10 mouse cellular contexts compared by ENCODE assay signal in the genomic region with DNA sequence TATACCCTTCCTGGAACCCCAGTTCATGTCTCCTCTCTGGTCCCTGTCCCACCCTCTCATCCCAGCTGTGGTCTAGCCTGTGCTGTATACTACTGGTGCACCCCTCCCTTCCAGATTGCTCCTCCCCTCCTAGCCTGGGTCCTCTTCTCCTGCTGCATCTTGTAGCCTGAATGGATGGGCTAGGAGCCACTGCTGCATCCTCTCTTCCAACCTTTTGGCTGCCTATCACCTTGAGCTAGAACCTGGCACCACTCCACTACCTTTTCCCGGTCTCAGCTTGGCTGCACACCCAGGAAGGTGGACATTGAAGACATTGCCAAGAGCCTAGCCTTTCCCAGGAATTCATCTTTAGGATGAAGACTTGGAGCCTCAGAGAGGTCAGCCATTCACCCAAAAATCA. TPM values are rescaled to one million over a fixed set of nuclear protein-coding genes. Genes with fewer than 3 reads are reported as not detected.
DNase-seq lines count a peak whose midpoint lies in the region; ATAC-seq and TF ChIP-seq lines count a peak whose summit lies in the region.
"Had no signal": no experiment of that assay in that cellular context is flagged by ENCODE, and none has a peak within 500 bp of the region (broad histone marks: within the 10 kb centered on the region; RNA-seq: fewer than 3 reads in every experiment).

No protein-coding gene starts in this region.

- peak; percentile 73 for DNase-seq in cerebellum, adult 9-10 months
- no peak for DNase-seq in cerebellum, adult 8-10 months
- no peak for DNase-seq in midbrain, embryonic 10.5 days (ENCODE audit: low spot score)
- no peak for DNase-seq in midbrain, embryonic 11.5 days (ENCODE audit: low spot score, missing footprints)
- DNase-seq in midbrain, postnatal 0 days (ENCODE audit: low spot score), result no peak
- no peak for DNase-seq in frontal cortex, postnatal 25 days (ENCODE audit: low spot score in 2 of 2)
- no peak for DNase-seq in gastrocnemius, postnatal 14 days

- H3K4me2 ChIP-seq in midbrain, embryonic 11.5 days, result no peak overlapping the region
- no peak overlapping the region for H3K4me2 ChIP-seq in hindbrain, embryonic 13.5 days
- H3K4me2 ChIP-seq in midbrain, postnatal 0 days (ENCODE audit: low read depth, low read length, poor library complexity, severe bottlenecking), result no peak overlapping the region
- H3K4me2 ChIP-seq: limb, embryonic 13.5 days had no signal

- H3K9ac ChIP-seq in midbrain, embryonic 11.5 days (ENCODE audit: low read length), result no peak overlapping the region
- no peak overlapping the region for H3K9ac ChIP-seq in hindbrain, embryonic 13.5 days
- peak overlapping the region; percentile 33; the same call in 1 of the 2 replicates for H3K9ac ChIP-seq in midbrain, postnatal 0 days (replicated peaks; ENCODE audit: low read length, poor library complexity, severe bottlenecking)
- H3K9ac ChIP-seq: limb, embryonic 13.5 days had no signal

- H3K36me3 ChIP-seq in midbrain, embryonic 10.5 days, result no peaks in the 10 kb centered on the region
- no peaks in the 10 kb centered on the region for H3K36me3 ChIP-seq in midbrain, embryonic 11.5 days (ENCODE audit: control insufficient read depth, insufficient read depth, low read length)
- no peaks in the 10 kb centered on the region for H3K36me3 ChIP-seq in hindbrain, embryonic 13.5 days
- no peaks in the 10 kb centered on the region for H3K36me3 ChIP-seq in midbrain, postnatal 0 days (ENCODE audit: insufficient read depth, low read length)
- H3K36me3 ChIP-seq: limb, embryonic 13.5 days had no signal

- no peaks in the 10 kb centered on the region for H3K9me3 ChIP-seq in midbrain, embryonic 10.5 days (replicated peaks)
- no peaks in the 10 kb centered on the region for H3K9me3 ChIP-seq in midbrain, embryonic 11.5 days (ENCODE audit: control insufficient read depth, low read length)
- no peaks in the 10 kb centered on the region for H3K9me3 ChIP-seq in hindbrain, embryonic 13.5 days
- H3K9me3 ChIP-seq in midbrain, postnatal 0 days (ENCODE audit: low read length), result no peaks in the 10 kb centered on the region
- H3K9me3 ChIP-seq: limb, embryonic 13.5 days had no signal

- no peak for TF ChIP-seq CTCF in midbrain, postnatal 0 days (IDR thresholded peaks at IDR 0.05)

- H3K4me3 ChIP-seq in midbrain, embryonic 10.5 days, result no peak overlapping the region
- H3K4me3 ChIP-seq in midbrain, embryonic 11.5 days (ENCODE audit: low read depth, low read length), result no peak overlapping the region
- H3K4me3 ChIP-seq in hindbrain, embryonic 13.5 days, result no peak overlapping the region
- no peak overlapping the region for H3K4me3 ChIP-seq in midbrain, postnatal 0 days (ENCODE audit: low read depth, low read length)
- H3K4me3 ChIP-seq: limb, embryonic 13.5 days had no signal

- H3K4me1 ChIP-seq in midbrain, embryonic 10.5 days, result peaks cover 94% of the 10 kb centered on the region
- peaks cover 64% of the 10 kb centered on the region for H3K4me1 ChIP-seq in midbrain, embryonic 11.5 days (ENCODE audit: control insufficient read depth, insufficient read depth, low read length)
- H3K4me1 ChIP-seq in hindbrain, embryonic 13.5 days (replicated peaks), result peaks cover 82% of the 10 kb centered on the region
- H3K4me1 ChIP-seq in midbrain, postnatal 0 days (ENCODE audit: insufficient read depth, low read length), result peaks cover 12% of the 10 kb centered on the region; the same call in 1 of the 2 replicates

- H3K27ac ChIP-seq in midbrain, embryonic 10.5 days (replicated peaks), result peak overlapping the region; percentile 90
- H3K27ac ChIP-seq in midbrain, embryonic 11.5 days (ENCODE audit: low read depth, low read length), result no peak overlapping the region
- 0 out of 2 replicates have a peak overlapping the region, but pooled peaks have one; percentile 19 for H3K27ac ChIP-seq in hindbrain, embryonic 13.5 days
- no peak overlapping the region for H3K27ac ChIP-seq in midbrain, postnatal 0 days (ENCODE audit: low read depth, low read length)
- H3K27ac ChIP-seq: limb, embryonic 13.5 days had no signal

- intact Hi-C loops in gastrocnemius, postnatal 14 days (cut with DNase I; ENCODE audit: low total_unique reads), result loop anchor here (5.0 kb wide), 2 partner anchors 104 to 704 kb away; no protein-coding TSS in a partner anchor

- ATAC-seq in midbrain, embryonic 11.5 days (ENCODE audit: low FRiP score), result no peak
- ATAC-seq in hindbrain, embryonic 13.5 days (ENCODE audit: low FRiP score), result no peak
- no peak for ATAC-seq in midbrain, postnatal 0 days (ENCODE audit: low FRiP score)

- WGBS in midbrain, embryonic 10.5 days, result 80% methylated on average over 1 of the region's 1 CpGs
- 91% methylated on average over 1 of the region's 1 CpGs for WGBS in midbrain, embryonic 11.5 days
- WGBS in hindbrain, embryonic 13.5 days, result 81% methylated on average over 1 of the region's 1 CpGs
- WGBS in midbrain, postnatal 0 days, result 79% methylated on average over 1 of the region's 1 CpGs

- peaks cover 22% of the 10 kb centered on the region for H3K27me3 ChIP-seq in midbrain, embryonic 10.5 days (ENCODE audit: low read depth, poor library complexity, severe bottlenecking)
- no peaks in the 10 kb centered on the region for H3K27me3 ChIP-seq in midbrain, embryonic 11.5 days (ENCODE audit: control insufficient read depth, insufficient read depth, low read length)
- H3K27me3 ChIP-seq in hindbrain, embryonic 13.5 days, result no peaks in the 10 kb centered on the region
- H3K27me3 ChIP-seq in midbrain, postnatal 0 days (ENCODE audit: insufficient read depth, low read length), result no peaks in the 10 kb centered on the region
- H3K27me3 ChIP-seq: limb, embryonic 13.5 days had no signal

RNA-seq across cellular contexts. Expression of gene Tpra1, which starts 26.0 kb away (rescaled TPM):
- 56.0 and 57.6 TPM in 2 replicates for polyA plus RNA-seq in midbrain, embryonic 10.5 days (2016; fragmentation: Nextera tagmentation; extraction: Ambion mirVana)
- 36.9 and 39.6 TPM in 2 replicates for polyA plus RNA-seq in midbrain, embryonic 11.5 days (2014; fragmentation: Nextera tagmentation; extraction: Ambion mirVana)
- 73.6 and 78.8 TPM in 2 replicates for polyA plus RNA-seq in hindbrain, embryonic 13.5 days (2015; fragmentation: Nextera tagmentation; extraction: Ambion mirVana)
- 65.7 and 69.7 TPM in 2 replicates for total RNA-seq in midbrain, postnatal 0 days (2014; rRNA removed)
- polyA plus RNA-seq in midbrain, postnatal 0 days (2015; fragmentation: Nextera tagmentation; extraction: Ambion mirVana), result 52.7 and 67.5 TPM in 2 replicates
- 10 to 100 TPM; 21.5 to 24.1 TPM for total RNA-seq in gastrocnemius, postnatal 14 days (2021)

RNA-seq across cellular contexts. Expression of gene Mcm2, which starts 29.4 kb away (rescaled TPM):
- 290 and 301 TPM in 2 replicates for polyA plus RNA-seq in midbrain, embryonic 10.5 days (2016; fragmentation: Nextera tagmentation; extraction: Ambion mirVana)
- 210 and 212 TPM in 2 replicates for polyA plus RNA-seq in midbrain, embryonic 11.5 days (2014; fragmentation: Nextera tagmentation; extraction: Ambion mirVana)
- polyA plus RNA-seq in hindbrain, embryonic 13.5 days (2015; fragmentation: Nextera tagmentation; extraction: Ambion mirVana), result 43.0 and 43.7 TPM in 2 replicates
- total RNA-seq in midbrain, postnatal 0 days (2014; rRNA removed), result 11.4 and 16.2 TPM in 2 replicates
- polyA plus RNA-seq in midbrain, postnatal 0 days (2015; fragmentation: Nextera tagmentation; extraction: Ambion mirVana), result 7.6 and 7.7 TPM in 2 replicates
- 1 to 10 TPM; 5.5 to 9.4 TPM for total RNA-seq in gastrocnemius, postnatal 14 days (2021)

RNA-seq across cellular contexts. Expression of gene Podxl2, which starts 53.2 kb away (rescaled TPM):
- 69.4 and 117 TPM in 2 replicates for polyA plus RNA-seq in midbrain, embryonic 10.5 days (2016; fragmentation: Nextera tagmentation; extraction: Ambion mirVana)
- polyA plus RNA-seq in midbrain, embryonic 11.5 days (2014; fragmentation: Nextera tagmentation; extraction: Ambion mirVana), result 118 and 119 TPM in 2 replicates
- polyA plus RNA-seq in hindbrain, embryonic 13.5 days (2015; fragmentation: Nextera tagmentation; extraction: Ambion mirVana), result 546 and 595 TPM in 2 replicates
- total RNA-seq in midbrain, postnatal 0 days (2014; rRNA removed), result 883 and 1,011 TPM in 2 replicates
- polyA plus RNA-seq in midbrain, postnatal 0 days (2015; fragmentation: Nextera tagmentation; extraction: Ambion mirVana), result 727 and 776 TPM in 2 replicates
- 10 to 100 TPM; 47.1 to 54.4 TPM for total RNA-seq in gastrocnemius, postnatal 14 days (2021)
- total RNA-seq: monocyte, adult 5-6 weeks had no signal

Comparison
In these comparisons a context has a peak if more than half of its experiments do, and no peak if none do; other contexts are left out.
1. H3K27ac ChIP-seq: peak in midbrain, embryonic 10.5 days (single experiment) and hindbrain, embryonic 13.5 days (single experiment); none in midbrain, embryonic 11.5 days (single experiment) and midbrain, postnatal 0 days (single experiment).